Mouse (Mus musculus): ENCODE results near the gene Ndufaf2.

- TF ChIP-seq POLR2A (IDR thresholded peaks at IDR 0.05; ENCODE audit: low read depth, low read length) = no peak
- TF ChIP-seq CTCF (IDR thresholded peaks at IDR 0.05; ENCODE audit: extremely low read depth, insufficient read length, insufficient replicate concordance, low read depth, low read length) = no peak
Observed at GRCm38 (mm10) chr13:108170002-108170401, 11.6 kb upstream of the Ndufaf2 start.

Measured in small intestine, adult 2 months (tissue).